Mouse (Mus musculus): Measurements from ENCODE around the gene Catsper1. TPM values are rescaled to one million over a fixed set of nuclear protein-coding genes. Genes with fewer than 3 reads are reported as not detected.

Catsper1 gene
- polyA plus RNA-seq, 1 experiment from 2014 or later = not detected

DNA sequence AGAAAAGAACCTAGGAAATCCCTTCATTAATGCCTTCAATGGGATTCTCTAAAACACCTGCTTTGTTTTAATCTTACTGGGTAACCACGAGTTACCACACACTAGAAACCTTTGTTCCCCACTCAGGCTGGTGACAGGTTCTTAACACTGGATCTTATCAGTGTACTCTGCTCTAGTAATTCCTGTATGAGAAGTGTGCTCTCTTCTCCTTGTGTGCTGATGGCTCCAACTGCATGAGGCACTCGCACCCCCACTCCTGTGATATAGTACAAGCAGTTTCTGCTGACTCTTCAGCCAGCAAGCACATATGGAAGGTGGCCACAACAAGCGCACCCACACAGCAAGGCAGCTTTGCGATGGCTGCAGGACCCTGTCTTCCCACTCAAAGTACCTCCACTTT lies 38.6 kb downstream of the Catsper1 start:
- H3K9me3 ChIP-seq (ENCODE audit: low read length) = no peaks in the 10 kb centered on the region
- DNase-seq (no peak), ATAC-seq (no peak)
- no peaks in the 10 kb centered on the region for H3K4me1 ChIP-seq (ENCODE audit: insufficient read depth)
- no peaks in the 10 kb centered on the region for H3K27me3 ChIP-seq (ENCODE audit: insufficient read depth, low read length)
- H3K9ac ChIP-seq (replicated peaks) = no peak overlapping the region
- no peak overlapping the region for H3K4me3 ChIP-seq (ENCODE audit: low read depth, low read length)
- no peak overlapping the region for H3K4me2 ChIP-seq (ENCODE audit: low read depth, low read length)
- no peak for TF ChIP-seq CTCF (IDR thresholded peaks at IDR 0.05; ENCODE audit: low read depth)
- no peak for TF ChIP-seq EP300 (IDR thresholded peaks at IDR 0.05; ENCODE audit: low read depth)
- peaks cover 47% of the 10 kb centered on the region for H3K36me3 ChIP-seq (replicated peaks; ENCODE audit: insufficient read depth, low read length)
- 80% methylated on average over 4 of the region's 4 CpGs for WGBS (ENCODE audit: insufficient replicate concordance)
- no peak overlapping the region for H3K27ac ChIP-seq (ENCODE audit: low read depth)

DNA sequence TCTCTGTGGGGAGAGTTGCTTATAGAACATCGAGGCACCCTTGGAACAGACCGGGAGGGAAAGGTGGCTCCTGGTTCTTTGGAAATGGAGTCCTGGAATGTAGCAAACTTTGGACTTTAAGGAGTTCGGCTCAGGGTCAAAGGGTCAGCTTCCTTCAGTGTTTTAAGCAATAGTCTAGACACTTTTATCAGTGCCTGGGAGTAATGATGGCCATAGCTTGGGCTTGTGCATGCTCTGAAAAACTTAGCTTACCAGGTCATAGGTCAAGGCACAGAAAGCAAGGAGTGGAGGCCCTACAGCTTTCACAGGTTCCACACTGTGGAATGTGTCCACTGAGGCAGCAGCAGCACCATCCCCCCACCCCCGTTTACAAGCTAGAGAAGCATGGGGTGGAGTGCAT lies 39.2 kb downstream of the Catsper1 start:
- DNase-seq (no peak), ATAC-seq (no peak)
- H3K4me3 ChIP-seq (ENCODE audit: low read depth, low read length) = no peak overlapping the region
- H3K27ac ChIP-seq (ENCODE audit: low read depth) = no peak overlapping the region
- no peaks in the 10 kb centered on the region for H3K9me3 ChIP-seq (ENCODE audit: low read length)
- TF ChIP-seq EP300 (IDR thresholded peaks at IDR 0.05; ENCODE audit: low read depth) = no peak
- H3K9ac ChIP-seq (replicated peaks) = no peak overlapping the region
- peaks cover 47% of the 10 kb centered on the region for H3K36me3 ChIP-seq (replicated peaks; ENCODE audit: insufficient read depth, low read length)
- no peaks in the 10 kb centered on the region for H3K27me3 ChIP-seq (ENCODE audit: insufficient read depth, low read length)
- H3K4me1 ChIP-seq (ENCODE audit: insufficient read depth) = no peaks in the 10 kb centered on the region
- no peak overlapping the region for H3K4me2 ChIP-seq (ENCODE audit: low read depth, low read length)
- WGBS (ENCODE audit: insufficient replicate concordance) = 59% methylated on average over 4 of the region's 4 CpGs

DNA sequence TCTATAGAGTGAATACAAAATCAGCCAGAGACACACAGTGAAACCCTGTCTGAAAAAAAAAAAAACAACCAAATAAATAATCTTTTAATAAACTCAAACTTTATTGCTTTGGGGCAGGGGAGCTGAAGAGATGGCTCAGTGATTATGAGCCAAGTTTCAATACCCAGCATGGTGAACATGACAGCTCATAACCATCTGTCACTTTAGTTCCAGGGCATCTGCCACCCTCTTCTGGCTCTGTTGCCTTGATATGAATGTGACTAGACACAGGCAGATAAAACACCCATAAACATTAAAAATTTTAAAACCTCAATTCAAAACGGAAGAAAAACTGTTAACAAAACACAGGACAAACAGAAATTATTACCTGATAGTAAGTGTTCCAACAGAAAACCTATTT lies 41.9 kb downstream of the Catsper1 start:
- H3K27me3 ChIP-seq (ENCODE audit: insufficient read depth, low read length) = no peaks in the 10 kb centered on the region
- no peaks in the 10 kb centered on the region for H3K9me3 ChIP-seq (ENCODE audit: low read length)
- H3K36me3 ChIP-seq (replicated peaks; ENCODE audit: insufficient read depth, low read length) = peaks cover 50% of the 10 kb centered on the region
- ATAC-seq = no peak
- H3K4me2 ChIP-seq (ENCODE audit: low read depth, low read length) = no peak overlapping the region
- H3K4me1 ChIP-seq (ENCODE audit: insufficient read depth) = no peaks in the 10 kb centered on the region
- H3K27ac ChIP-seq (ENCODE audit: low read depth) = no peak overlapping the region
- TF ChIP-seq CTCF (IDR thresholded peaks at IDR 0.05; ENCODE audit: low read depth) (no peak), EP300 (IDR thresholded peaks at IDR 0.05; ENCODE audit: low read depth) (no peak)
- DNase-seq = no peak
- 79% methylated on average over 1 of the region's 1 CpGs for WGBS (ENCODE audit: insufficient replicate concordance)
- no peak overlapping the region for H3K4me3 ChIP-seq (ENCODE audit: low read depth, low read length)
- no peak overlapping the region for H3K9ac ChIP-seq (replicated peaks)

DNA sequence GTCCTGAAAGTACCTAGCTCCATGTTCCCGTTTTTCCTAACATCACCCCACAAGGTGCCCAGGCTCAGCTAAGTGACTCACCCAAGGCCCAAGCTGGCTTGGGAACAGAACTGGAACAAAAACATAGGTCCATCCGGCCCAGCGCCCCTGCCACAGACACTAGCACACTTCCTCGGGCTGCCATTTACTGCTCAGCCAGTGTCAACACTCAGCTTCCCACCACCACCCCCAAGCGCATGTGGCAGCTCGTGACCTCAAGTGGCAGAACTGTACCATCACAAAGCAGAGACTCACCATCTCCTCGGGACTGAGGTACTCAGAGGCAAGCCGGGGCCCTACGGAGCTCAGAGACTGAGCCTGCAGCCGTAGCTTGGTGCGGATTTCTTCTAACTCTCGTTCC lies 47.8 kb downstream of the Catsper1 start:
- 91% methylated on average over 12 of the region's 12 CpGs for WGBS (ENCODE audit: insufficient replicate concordance)
- TF ChIP-seq CTCF (IDR thresholded peaks at IDR 0.05; ENCODE audit: low read depth) (no peak), EP300 (IDR thresholded peaks at IDR 0.05; ENCODE audit: low read depth) (no peak)
- DNase-seq (no peak), ATAC-seq (no peak)
- no peak overlapping the region for H3K9ac ChIP-seq (replicated peaks)
- no peaks in the 10 kb centered on the region for H3K9me3 ChIP-seq (ENCODE audit: low read length)
- no peak overlapping the region for H3K27ac ChIP-seq (ENCODE audit: low read depth)
- no peak overlapping the region for H3K4me2 ChIP-seq (ENCODE audit: low read depth, low read length)
- no peaks in the 10 kb centered on the region for H3K27me3 ChIP-seq (ENCODE audit: insufficient read depth, low read length)
- no peak overlapping the region for H3K4me3 ChIP-seq (ENCODE audit: low read depth, low read length)
- peaks cover 74% of the 10 kb centered on the region for H3K36me3 ChIP-seq (replicated peaks; ENCODE audit: insufficient read depth, low read length)
- H3K4me1 ChIP-seq (ENCODE audit: insufficient read depth) = peaks cover 17% of the 10 kb centered on the region

DNA sequence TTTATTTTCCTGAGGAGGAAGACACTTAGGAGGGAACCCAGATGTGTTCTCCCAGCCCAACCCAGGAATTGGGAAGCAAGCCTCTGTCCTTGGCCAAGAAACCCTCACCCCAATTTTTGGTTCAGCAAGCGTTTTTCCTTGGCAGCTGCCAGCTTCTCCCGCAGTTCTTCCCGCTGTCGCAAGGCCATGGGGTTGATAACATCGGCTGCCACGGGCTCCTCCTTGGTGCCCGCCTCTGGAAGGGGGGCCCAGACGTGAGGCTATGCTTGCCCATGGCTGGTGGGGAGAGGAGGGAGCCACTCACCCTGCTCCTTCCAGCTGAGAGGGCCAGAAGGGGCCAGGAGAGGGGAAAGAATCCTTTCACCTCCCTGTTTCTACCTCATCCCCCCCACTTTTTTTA lies 49.2 kb downstream of the Catsper1 start:
- peaks cover 61% of the 10 kb centered on the region for H3K36me3 ChIP-seq (replicated peaks; ENCODE audit: insufficient read depth, low read length)
- no peak overlapping the region for H3K9ac ChIP-seq (replicated peaks)
- DNase-seq (no peak), ATAC-seq (no peak)
- H3K27ac ChIP-seq (ENCODE audit: low read depth) = no peak overlapping the region
- H3K4me2 ChIP-seq (ENCODE audit: low read depth, low read length) = no peak overlapping the region
- no peaks in the 10 kb centered on the region for H3K9me3 ChIP-seq (ENCODE audit: low read length)
- 82% methylated on average over 8 of the region's 8 CpGs for WGBS (ENCODE audit: insufficient replicate concordance)
- peaks cover 26% of the 10 kb centered on the region for H3K4me1 ChIP-seq (ENCODE audit: insufficient read depth)
- H3K27me3 ChIP-seq (ENCODE audit: insufficient read depth, low read length) = no peaks in the 10 kb centered on the region
- H3K4me3 ChIP-seq (ENCODE audit: low read depth, low read length) = no peak overlapping the region
- TF ChIP-seq CTCF (IDR thresholded peaks at IDR 0.05; ENCODE audit: low read depth) = no peak
- no peak for TF ChIP-seq EP300 (IDR thresholded peaks at IDR 0.05; ENCODE audit: low read depth)

DNA sequence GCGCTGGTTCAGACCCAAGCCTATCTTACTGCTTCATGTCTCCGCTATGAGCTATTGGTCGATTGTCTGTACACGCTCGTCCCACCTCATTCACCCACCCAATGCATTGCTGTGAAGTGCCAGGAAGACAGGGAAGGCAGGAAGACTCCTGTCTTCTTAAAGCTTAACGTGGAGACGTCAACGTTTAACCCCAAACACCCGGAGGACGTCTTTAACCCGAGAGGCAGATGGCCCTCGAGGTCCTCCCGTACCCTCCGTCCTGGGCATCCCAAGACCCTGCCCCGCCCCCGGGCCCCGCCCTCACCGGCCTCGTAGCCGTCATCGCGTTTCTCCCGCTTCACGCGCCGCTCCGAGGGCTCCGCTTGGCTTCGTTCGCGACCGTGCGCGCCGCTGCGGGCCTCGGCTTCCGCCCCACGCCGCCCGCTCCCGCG lies 52.5 kb downstream of the Catsper1 start:
- H3K9me3 ChIP-seq (ENCODE audit: low read length) = no peaks in the 10 kb centered on the region
- peak; percentile 66 for DNase-seq
- H3K36me3 ChIP-seq (replicated peaks; ENCODE audit: insufficient read depth, low read length) = peaks cover 27% of the 10 kb centered on the region
- peak overlapping the region; percentile 85 for H3K4me3 ChIP-seq (ENCODE audit: low read depth, low read length)
- peak; percentile 54 for ATAC-seq
- H3K27ac ChIP-seq (ENCODE audit: low read depth) = peak overlapping the region; percentile 87
- peak overlapping the region; percentile 90 for H3K9ac ChIP-seq (replicated peaks)
- under 1% methylated on average over 42 of the region's 43 CpGs for WGBS (ENCODE audit: insufficient replicate concordance)
- peaks cover 36% of the 10 kb centered on the region for H3K4me1 ChIP-seq (ENCODE audit: insufficient read depth)
- TF ChIP-seq EP300 (IDR thresholded peaks at IDR 0.05; ENCODE audit: low read depth) (no peak), CTCF (IDR thresholded peaks at IDR 0.05; ENCODE audit: low read depth) (no peak)
- peak overlapping the region; percentile 77 for H3K4me2 ChIP-seq (ENCODE audit: low read depth, low read length)
- H3K27me3 ChIP-seq (ENCODE audit: insufficient read depth, low read length) = no peaks in the 10 kb centered on the region
